Mouse (Mus musculus) B cell, adult 62 days (primary cell): ENCODE measurements around the gene Slc4a5. TPM values are rescaled to one million over a fixed set of nuclear protein-coding genes. Genes with fewer than 3 reads are reported as not detected.

Source experiments
- total RNA-seq: library from RNA; stranded (reverse); gene quantifications from 4 replicates; pipeline ENCODE4 v1.2.4, GENCODE M21; 2023

Gene Slc4a5
- total RNA-seq = not detected in 4 replicates

DNA sequence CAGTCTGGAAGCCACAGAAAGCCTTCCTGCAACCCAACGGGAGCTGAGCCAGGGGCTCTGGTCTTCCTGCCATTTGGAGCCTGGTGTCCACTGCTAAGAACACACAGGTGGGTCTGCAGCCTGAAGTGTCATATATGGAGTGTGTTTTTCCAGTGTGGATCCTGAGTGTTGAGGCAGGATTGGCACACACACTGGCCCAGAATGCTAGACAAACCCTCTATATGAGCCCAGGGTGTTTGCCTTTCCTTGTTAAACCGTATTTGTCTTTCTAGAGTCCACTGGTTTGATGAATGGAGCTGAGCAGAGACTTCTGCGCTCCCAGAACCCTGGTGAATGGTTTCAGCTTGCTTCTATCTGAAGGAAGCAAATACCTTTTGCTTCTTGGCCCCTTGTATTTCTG is at the start of gene Slc4a5:
Slc4a5 (plus strand) TSS at position 15 of the 400 bp plus-strand sequence.

DNA sequence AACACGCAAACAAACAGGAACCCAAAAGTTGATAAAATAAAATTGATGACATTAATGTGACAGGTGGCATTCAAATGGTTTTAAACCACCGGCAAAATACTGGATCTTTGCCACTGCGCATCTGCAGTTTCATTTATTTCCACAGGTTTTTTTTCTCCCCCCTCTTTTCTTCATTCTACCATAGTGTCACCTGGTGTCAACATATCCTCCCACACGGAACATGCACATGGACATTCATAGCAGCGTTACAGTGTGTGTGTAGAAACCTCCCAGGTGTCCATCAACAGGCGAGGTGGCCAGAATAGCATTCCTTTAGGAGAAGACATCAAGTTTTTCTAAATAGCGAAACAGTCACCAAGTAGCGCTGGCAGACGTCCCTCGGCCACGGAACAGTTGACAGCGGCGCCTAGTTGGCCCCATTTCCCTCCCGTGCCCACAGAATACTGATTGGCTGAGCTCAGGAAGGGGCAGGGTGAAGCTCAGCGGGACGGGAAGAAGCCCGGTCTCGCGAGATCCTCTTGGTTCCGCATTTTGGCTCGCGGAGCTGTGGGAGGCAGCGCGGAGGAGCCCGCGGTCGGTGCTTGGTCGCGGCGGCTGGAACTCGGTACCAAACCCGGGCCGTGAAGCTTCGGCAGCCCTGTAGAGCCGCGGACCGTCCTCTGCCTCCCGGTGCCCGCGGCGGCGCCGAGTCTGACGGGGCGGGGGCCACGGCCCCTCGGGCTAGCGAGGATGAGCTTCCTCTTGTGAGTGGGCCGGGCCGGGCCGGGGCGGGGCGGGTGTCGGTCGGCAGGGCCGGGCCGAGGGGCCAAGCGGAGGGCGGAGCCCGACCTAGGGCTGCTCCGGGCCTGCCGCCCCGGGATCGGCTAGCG is 106.1 kb downstream of the Slc4a5 start, which contains the start of the genes Mthfd2 and Mob1a:
Mthfd2 (minus strand) TSS at position 384 of the 869 bp plus-strand sequence.
Mob1a (plus strand) TSS at position 492 of the 869 bp plus-strand sequence.

DNA sequence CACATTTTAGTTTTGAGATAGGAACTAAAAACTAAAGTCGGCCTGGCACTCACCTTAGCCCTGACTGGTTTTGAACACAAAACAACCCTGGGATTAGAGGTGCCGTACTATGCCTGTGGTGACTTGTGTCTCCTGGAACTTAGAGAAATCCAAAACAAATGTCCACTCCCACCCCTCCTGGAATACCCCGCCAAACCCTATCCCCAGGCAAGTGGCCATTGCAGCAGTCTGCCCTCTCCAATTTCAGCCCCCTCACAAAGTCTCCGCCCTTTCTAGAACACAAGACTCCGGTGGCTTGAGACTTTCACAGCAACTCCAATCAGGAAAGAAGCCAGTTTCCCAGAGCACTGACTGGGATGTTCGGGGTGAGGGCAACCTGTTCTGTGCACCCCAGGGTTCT is 129.2 kb downstream of the Slc4a5 start, which contains the start of gene Bola3:
Bola3 (plus strand) TSS at position 275 of the 400 bp plus-strand sequence.

Other genes with a start within 250 kb of the Slc4a5 start
- gene Dok1, start 186.4 kb upstream of the Slc4a5 start, total RNA-seq = 29.3 to 32.3 TPM (median 32.0 TPM) in 4 replicates
- gene Loxl3, start 185.7 kb upstream of the Slc4a5 start, total RNA-seq = 0.25 to 0.46 TPM in 2 of 4 replicates, not detected in the others
- 381 to 401 TPM (median 385 TPM) in 4 replicates for gene Aup1, start 165.3 kb upstream of the Slc4a5 start, total RNA-seq
- 48.8 to 53.5 TPM (median 51.5 TPM) in 4 replicates for gene Htra2, start 164.6 kb upstream of the Slc4a5 start, total RNA-seq
- gene Dqx1, start 162.0 kb upstream of the Slc4a5 start, total RNA-seq = 8.9 to 9.6 TPM (median 9.2 TPM) in 4 replicates
- gene Tlx2, start 149.5 kb upstream of the Slc4a5 start, total RNA-seq = not detected in 4 replicates
- 21.1 to 26.0 TPM (median 23.4 TPM) in 4 replicates for gene Pcgf1, start 142.0 kb upstream of the Slc4a5 start, total RNA-seq
- not detected in 4 replicates for gene Lbx2, start 133.5 kb upstream of the Slc4a5 start, total RNA-seq
- gene Ccdc142, start 118.2 kb upstream of the Slc4a5 start, total RNA-seq = 10.4 to 18.5 TPM (median 13.5 TPM) in 4 replicates
- gene Gm42688, start 118.2 kb upstream of the Slc4a5 start, total RNA-seq = 11.7 to 14.2 TPM (median 12.4 TPM) in 4 replicates
- 23.0 to 35.3 TPM (median 27.6 TPM) in 4 replicates for gene Mrpl53, start 110.8 kb upstream of the Slc4a5 start, total RNA-seq
- 27.6 to 34.5 TPM (median 31.8 TPM) in 4 replicates for gene Mogs, start 104.3 kb upstream of the Slc4a5 start, total RNA-seq
- 35.5 to 52.3 TPM (median 39.5 TPM) in 4 replicates for gene Wbp1, start 98.3 kb upstream of the Slc4a5 start, total RNA-seq
- 28.0 to 34.1 TPM (median 31.1 TPM) in 4 replicates for gene Ino80b, start 94.4 kb upstream of the Slc4a5 start, total RNA-seq
- not detected in 4 replicates for gene Rtkn, start 84.4 kb upstream of the Slc4a5 start, total RNA-seq
- gene Wdr54, start 63.4 kb upstream of the Slc4a5 start, total RNA-seq = 0.56 to 0.60 TPM in 2 of 4 replicates, not detected in the others
- gene 1700003E16Rik, start 63.4 kb upstream of the Slc4a5 start, total RNA-seq = not detected in 4 replicates
- 97.0 to 118 TPM (median 106 TPM) in 4 replicates for gene Dctn1, start 53.9 kb upstream of the Slc4a5 start, total RNA-seq
- 10.0 to 15.5 TPM (median 13.0 TPM) in 4 replicates for gene Mthfd2, start 106.1 kb downstream of the Slc4a5 start, total RNA-seq
- 139 to 147 TPM (median 140 TPM) in 4 replicates for gene Mob1a, start 106.2 kb downstream of the Slc4a5 start, total RNA-seq
- gene Bola3, start 129.3 kb downstream of the Slc4a5 start, total RNA-seq = 34.3 to 42.1 TPM (median 38.3 TPM) in 4 replicates
- gene Tet3, start 239.3 kb downstream of the Slc4a5 start, total RNA-seq = 76.4 to 91.5 TPM (median 83.7 TPM) in 4 replicates